Mouse (Mus musculus) spleen, adult 18-20 months (tissue): ENCODE measurements around the gene Mns1.

Experiments
- DNase-seq, 2 experiments: peaks; one replicate each; pipeline ENCODE4 v3.0.0; 2022; ENCODE audit warnings: mixed read lengths in 2 of 2

The Mns1 gene

DNA sequence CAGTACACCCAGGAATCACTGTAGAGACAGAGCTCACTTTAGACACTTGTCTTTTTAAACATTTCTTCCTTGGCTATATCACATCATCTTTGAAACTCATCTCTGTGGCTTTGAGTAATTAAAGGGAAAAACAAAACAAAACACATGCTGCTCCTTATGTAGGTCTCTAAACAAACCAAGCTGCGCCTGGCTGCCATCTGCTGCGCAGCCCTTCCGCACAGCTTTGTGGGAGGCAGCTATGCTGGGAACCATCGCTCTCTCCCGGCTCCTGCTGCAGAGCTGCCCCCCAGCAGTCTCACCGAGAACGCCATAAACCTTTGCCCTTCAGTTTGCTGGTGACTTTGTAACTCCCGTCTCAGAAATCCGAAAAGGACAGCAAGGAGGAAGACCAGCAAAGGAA lies 37.7 kb downstream of the Mns1 start:
- no peak for DNase-seq

DNA sequence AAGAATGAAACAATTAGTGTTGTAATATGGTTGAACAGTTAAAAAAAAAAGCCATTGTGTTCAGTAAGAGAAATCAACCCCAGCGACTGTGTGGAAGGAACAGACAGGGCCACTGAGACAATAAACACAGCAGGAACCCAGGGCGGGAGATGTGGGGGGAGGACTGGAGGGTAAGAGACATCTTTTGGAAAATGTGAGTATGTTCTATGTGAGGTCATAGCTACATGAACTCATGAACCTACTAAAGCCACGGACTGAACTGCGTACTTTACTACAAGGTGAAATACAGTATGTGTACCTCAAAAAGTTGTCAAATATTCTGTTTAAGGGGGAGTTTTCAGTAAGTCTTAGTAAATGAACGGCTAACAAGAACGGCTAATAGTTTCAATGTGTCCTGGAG lies 39.5 kb downstream of the Mns1 start:
- no peak for DNase-seq

DNA sequence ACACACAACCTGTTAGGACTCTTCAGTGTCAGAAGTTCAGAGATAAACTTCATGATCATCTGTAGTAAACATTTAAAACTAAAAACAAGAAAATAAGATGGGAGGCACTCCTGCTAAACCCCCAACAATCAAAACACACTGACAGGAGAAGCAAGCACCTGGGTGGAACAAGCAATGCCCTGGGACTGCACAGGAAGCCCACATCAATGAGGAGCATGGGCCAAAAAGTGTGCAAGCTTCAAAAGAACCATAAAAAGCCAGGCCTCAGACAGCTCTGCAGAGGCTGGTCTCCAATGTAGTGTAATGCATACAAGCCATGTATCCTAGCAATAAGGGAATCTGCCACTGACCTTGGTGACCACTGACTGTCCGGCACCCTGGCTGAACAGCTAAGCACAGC lies 41.5 kb downstream of the Mns1 start:
- DNase-seq, result no peak

DNA sequence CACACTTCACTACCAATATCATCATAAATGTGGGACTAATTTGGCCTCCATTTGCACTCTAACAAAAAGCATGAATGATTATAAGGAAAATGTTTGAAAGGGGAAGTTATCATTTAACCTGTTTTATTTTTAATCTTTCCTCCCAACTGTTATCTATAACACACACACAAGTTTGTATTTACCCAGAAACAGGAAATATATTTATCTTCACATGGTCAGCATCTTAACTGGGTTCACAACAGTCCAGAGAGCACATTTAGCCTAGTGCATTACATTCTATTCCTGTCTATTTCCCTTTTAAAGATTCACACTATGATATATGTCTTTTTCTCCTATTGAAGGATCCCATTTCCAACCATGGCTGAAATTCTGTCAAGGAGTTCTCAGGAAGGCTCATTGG lies 50.7 kb downstream of the Mns1 start:
- DNase-seq, result no peak

DNA sequence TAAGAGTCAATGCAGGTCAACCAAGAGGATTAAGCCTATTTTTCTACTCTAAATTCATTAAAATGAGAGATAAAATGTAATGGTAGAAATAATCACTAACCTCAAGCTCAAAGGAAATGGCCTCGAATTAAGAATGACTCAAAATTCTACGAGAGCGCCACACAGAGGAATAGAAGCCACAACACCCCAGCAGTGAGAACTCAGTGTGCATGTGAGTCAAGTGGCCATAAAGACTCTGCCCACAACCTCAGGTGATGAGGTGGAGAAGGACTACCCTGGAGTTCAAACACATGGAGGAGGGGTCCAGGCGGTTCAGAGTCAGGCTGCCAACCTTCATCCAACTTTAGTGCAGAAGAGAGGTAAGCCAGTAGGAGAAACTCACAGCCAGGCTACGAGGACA lies 51.3 kb downstream of the Mns1 start:
- no peak for DNase-seq

DNA sequence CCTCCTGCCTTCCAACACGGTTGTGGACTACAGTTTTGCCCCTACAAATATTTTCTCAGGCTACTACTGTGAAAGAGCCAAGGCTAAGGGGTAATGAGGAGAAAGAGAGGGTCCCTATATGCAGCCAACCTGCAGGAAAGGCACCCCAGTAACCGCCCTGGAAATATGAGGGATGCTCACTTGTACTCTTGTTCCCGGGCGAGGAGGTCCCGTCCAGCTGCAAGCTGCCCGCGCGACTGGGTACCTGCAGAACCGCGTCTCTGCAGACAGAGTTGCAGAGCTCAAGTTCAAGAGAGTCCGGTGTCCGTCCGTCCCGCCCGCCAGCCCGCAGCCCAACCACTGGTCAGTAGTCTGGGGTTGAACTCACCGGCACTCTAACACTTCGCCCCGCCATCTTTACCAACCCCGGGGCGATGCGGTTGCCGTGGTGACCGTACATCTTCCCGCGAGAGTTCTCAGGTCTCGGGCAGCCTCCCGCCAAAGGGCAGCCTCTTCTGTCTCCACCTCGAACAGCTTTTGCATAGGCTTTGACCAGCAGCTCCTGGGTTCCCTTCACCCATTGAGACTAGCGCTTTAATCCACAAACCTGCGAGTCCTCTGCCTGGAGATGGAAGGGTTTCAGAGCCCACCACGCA lies 53.9 kb downstream of the Mns1 start:
- peak; percentile 84 to 92 for DNase-seq

DNA sequence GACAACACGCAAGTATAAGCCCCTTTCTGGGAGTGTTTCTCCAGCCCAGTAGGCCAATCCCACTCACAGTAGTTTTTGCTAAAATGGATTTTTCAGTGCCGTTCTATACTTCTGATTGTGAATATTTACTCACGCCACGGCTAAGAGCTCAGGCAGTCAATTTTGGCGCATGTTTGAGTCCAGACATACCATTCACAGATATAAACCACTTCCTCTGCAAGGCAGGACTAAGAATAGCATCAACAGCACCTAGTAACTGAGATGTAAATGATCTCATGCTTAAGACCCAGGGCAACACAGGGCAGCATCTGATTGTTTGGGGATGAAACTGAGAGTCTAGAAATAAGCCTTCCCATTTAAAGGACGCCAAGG lies 54.4 kb downstream of the Mns1 start, which contains the start of gene Tex9:
TSS of gene Tex9 (minus strand) at position 19 of the 372 bp plus-strand sequence.
- no peak for DNase-seq

DNA sequence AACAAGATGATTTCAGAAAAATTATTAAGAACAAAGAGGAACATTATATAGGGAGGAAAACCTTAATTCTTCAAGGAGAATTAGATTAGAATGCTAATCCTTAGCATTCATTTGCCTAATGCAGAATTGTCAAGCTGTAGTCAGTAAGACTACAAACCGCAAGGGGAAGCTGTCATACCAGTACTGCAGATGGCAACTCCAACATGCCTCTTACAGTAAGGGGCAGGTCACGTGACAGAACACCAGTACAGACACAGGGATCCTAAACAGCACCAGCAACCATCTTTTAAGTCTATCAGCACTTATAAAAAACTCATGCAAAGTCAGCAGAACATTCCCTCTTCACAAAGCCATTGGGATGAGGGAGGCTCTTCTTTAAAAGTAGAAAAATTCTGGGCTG lies 55.7 kb downstream of the Mns1 start:
- no peak for DNase-seq

DNA sequence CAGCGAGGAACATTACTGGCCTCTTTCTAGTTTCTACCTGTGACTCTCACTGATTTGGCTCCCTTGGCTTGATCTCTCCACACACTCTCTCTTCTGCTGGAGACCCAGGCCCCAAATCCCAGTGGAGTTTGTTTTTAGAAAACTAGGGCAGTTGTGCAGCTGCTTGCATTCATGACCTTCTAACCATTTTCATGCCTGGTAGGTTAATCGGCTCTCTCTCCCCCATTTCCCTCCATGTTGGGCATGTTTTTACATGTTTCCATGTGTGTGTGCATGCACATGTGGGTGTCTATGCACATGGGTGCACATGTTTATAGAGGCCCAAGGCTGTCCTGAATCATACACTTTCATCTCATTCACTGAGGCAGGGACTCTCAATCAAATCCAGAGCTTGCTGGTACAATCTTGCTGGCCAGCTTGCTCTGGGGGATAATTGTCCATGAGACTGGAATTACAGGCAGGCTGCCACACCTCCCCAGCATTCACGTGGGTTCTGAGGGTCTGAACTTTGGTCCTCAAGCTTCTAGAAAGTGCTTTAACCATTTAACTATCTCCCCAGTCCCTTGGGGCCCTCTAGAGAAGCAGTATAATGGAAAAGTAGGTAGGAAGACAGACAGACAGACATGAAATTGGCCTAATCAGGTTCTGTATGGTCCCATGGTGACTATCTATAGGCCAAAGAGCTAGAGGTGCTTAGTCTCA lies 56.3 kb downstream of the Mns1 start:
- no peak for DNase-seq

DNA sequence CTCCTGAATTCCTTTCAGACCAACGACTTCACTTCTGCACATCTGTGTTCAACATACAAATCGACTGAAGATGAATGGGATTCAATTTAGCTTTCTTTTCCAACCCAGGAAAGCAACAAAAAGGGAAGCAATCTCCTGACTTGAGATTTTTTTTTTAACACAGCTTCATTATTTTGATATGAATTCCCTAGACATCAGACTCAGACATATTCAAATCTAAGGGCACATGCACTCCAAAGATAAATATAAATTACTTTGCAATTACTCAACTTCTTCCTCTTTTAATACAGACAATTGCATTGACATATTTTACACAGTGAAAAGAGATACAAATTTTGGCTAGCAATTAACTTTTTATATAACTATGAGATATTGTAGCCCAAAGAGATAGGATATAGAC lies 58.9 kb downstream of the Mns1 start:
- DNase-seq, result no peak

DNA sequence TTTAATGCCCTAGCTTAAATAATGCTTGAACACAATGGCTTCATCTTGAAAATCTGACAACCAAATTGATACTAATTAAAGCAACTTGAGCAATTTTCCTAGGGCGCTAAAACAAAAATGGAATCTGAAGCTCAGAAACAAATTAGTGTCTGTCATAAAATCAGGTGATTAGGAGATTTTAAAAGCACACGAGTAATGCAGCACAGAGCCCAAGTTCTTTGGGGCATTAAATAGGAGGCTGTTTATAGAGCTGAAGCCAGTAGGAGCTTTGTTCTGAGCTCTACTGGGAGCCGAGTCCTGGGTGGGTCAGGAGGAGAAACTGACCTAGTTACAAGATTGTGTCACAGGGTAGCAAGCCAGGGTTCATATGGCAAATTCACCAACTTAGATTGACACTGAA lies 59.4 kb downstream of the Mns1 start:
- no peak for DNase-seq
